Mouse (Mus musculus) spleen, adult 2 months (tissue): Measurements from ENCODE around the gene Prkn. TPM values are rescaled to one million over a fixed set of nuclear protein-coding genes. Genes with fewer than 3 reads are reported as not detected.
A peak's percentile ranks its signal among the peaks of the same experiment; 100 is the strongest.

Experiments
- DNase-seq, 2 experiments: peaks; one replicate each; pipeline versions ENCODE4 v3.0.0 to v3.0.0-alpha.2; 2012 to 2021; ENCODE audit warnings: low spot score in 2 of 2, low read depth in 1 of 2
- H3K27ac ChIP-seq: fragments of 200-500 bp; 2 replicates; pipeline ENCODE4 v1.5.1; 2012; ENCODE audit warnings: low read length, inconsistent platforms; ENCODE audit not compliant: insufficient read depth
- H3K27me3 ChIP-seq: fragments of 200-500 bp; 2 replicates; pipeline ENCODE4 v1.6.1; 2012; ENCODE audit warnings: mild to moderate bottlenecking, moderate library complexity, low read length, inconsistent platforms; ENCODE audit not compliant: control insufficient read depth, insufficient read depth
- H3K36me3 ChIP-seq: fragments of 200-500 bp; 2 replicates; pipeline ENCODE4 v1.6.1; 2012; ENCODE audit warnings: mild to moderate bottlenecking, low read length, inconsistent platforms; ENCODE audit not compliant: control insufficient read depth, insufficient read depth
- H3K4me1 ChIP-seq: fragments of 200-500 bp; 2 replicates; pipeline ENCODE4 v1.6.1; 2011; ENCODE audit warnings: inconsistent platforms; ENCODE audit not compliant: control insufficient read depth, insufficient read depth, insufficient read length
- H3K4me3 ChIP-seq: fragments of 200-500 bp; 2 replicates; pipeline ENCODE4 v1.5.1; 2011; ENCODE audit warnings: mild to moderate bottlenecking, inconsistent platforms; ENCODE audit not compliant: insufficient read depth, insufficient read length; ENCODE audit errors: extremely low read depth
- CTCF ChIP-seq: fragments of 200-500 bp; IDR thresholded peaks from 2 replicates; pipeline ENCODE4 v1.5.1; 2011; ENCODE audit warnings: mild to moderate bottlenecking, inconsistent platforms; ENCODE audit not compliant: insufficient read depth, insufficient read length, insufficient replicate concordance; ENCODE audit errors: extremely low read depth
- POLR2A ChIP-seq: fragments of 200-500 bp; IDR thresholded peaks from 2 replicates; pipeline ENCODE4 v1.6.1; 2011; ENCODE audit warnings: low read depth, low read length, inconsistent platforms
- WGBS: fragments of 180-500 bp; shearing (Covaris S2); methylation state at CpG from one replicate; pipeline ENCODE4 v1.1.7; 2018; 5-methylcytosine and 5-hydroxymethylcytosine counted together
- polyA plus RNA-seq: library from polyadenylated mRNA; depleted of rRNA; stranded (reverse); fragments of >200 nt; gene quantifications from 2 replicates; pipeline ENCODE4 v1.2.3, GENCODE M21; 2012; rRNA removed

Gene Prkn
- 0.53 and 0.72 TPM in 2 replicates for polyA plus RNA-seq

DNA sequence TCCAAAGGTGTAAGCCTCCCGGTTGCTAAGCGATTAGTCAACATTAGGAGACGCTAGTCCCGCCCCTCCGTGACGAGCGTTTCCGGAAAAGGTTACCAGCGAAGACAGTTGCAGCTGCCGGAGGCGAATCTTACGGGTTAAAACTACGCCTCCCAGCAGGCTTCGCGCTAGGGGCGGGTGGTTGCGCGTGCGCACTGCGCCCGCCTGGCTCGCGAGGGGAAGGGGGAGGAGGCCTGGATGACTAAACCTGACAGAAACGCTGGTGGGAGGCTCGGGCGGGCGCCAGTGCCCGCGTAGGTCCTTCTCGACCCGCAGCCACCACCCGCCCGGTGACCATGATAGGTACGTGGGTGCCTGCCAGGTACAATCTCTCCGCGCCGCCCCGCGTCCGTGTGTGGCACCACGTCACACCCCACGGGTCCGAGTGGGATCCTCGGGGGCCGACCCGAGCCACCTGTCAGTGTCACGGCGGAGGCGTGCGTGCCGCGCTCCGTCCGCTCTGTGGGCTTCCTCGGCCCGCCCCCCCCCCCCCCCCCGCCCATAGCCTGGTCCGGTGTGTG lies at the start of gene Prkn, which contains the start of gene Pacrg:
Prkn (plus strand) TSS at position 237 of the 560 bp plus-strand sequence.
Pacrg (minus strand) TSS at position 164 of the 560 bp plus-strand sequence.
- H3K27me3 ChIP-seq = no peaks in the 10 kb centered on the region
- TF ChIP-seq CTCF (no peak), POLR2A (no peak)
- H3K27ac ChIP-seq = no peak within 1 kb of the TSS
- peaks cover 3% of the 10 kb centered on the region; the same call in 1 of the 2 replicates for H3K4me1 ChIP-seq
- DNase-seq = peak; percentile 90 to 92
- peak within 1 kb of the TSS; percentile 79 for H3K4me3 ChIP-seq
- WGBS = under 1% methylated on average over 55 of the region's 58 CpGs
- no peaks in the 10 kb centered on the region for H3K36me3 ChIP-seq

DNA sequence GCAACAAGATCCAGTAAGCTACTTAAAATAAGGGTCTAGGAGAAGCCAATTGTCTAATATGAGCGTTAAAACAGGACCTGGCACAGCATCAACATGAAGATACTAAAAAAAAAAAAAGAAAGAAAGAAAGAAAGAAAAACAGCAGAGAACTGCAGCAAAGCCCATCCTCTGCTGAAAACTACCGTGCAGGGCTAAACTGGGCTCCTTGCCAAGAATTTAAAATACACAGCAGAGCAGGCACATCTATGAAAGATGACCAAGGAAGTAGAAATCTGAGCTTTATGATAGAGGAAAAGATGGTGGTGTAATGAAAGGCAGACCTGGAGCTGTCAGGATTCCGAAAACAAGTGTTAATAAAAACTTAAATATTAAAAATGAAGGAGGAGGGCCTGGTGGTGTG lies 48.5 kb upstream of the Prkn start:
- DNase-seq = no peak
- Histone ChIP-seq H3K27me3 (no peaks in the 10 kb centered on the region), H3K36me3 (no peaks in the 10 kb centered on the region), H3K4me3 (no peak overlapping the region), H3K4me1 (no peaks in the 10 kb centered on the region), H3K27ac (no peak overlapping the region)
- WGBS = 66% methylated on average over 3 of the region's 3 CpGs
- TF ChIP-seq CTCF = no peak
- TF ChIP-seq POLR2A = no peak

DNA sequence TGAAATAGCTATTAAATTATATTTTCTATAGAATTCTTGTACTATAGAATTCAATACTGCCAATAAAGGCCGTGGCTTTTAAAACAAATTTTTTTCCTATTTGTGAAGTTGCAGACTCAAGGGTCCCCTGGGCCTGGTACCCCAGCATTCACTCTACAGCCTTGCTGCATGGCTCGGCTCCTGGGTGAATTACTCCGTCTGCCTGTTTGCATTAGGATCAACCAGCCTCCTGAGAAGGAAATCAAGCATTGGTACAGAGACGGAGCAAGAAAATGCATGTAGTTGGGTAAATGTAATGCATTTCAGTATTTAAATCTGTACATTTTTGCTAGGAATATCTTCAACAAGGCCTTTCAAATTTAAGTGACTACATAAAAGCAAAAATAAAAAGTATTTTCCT lies 33.5 kb upstream of the Prkn start:
- no peak for TF ChIP-seq POLR2A
- TF ChIP-seq CTCF = no peak
- Histone ChIP-seq H3K27me3 (no peaks in the 10 kb centered on the region), H3K27ac (no peak overlapping the region), H3K4me1 (no peaks in the 10 kb centered on the region), H3K4me3 (no peak overlapping the region), H3K36me3 (no peaks in the 10 kb centered on the region)
- 90% methylated on average over 4 of the region's 4 CpGs for WGBS
- DNase-seq = no peak

DNA sequence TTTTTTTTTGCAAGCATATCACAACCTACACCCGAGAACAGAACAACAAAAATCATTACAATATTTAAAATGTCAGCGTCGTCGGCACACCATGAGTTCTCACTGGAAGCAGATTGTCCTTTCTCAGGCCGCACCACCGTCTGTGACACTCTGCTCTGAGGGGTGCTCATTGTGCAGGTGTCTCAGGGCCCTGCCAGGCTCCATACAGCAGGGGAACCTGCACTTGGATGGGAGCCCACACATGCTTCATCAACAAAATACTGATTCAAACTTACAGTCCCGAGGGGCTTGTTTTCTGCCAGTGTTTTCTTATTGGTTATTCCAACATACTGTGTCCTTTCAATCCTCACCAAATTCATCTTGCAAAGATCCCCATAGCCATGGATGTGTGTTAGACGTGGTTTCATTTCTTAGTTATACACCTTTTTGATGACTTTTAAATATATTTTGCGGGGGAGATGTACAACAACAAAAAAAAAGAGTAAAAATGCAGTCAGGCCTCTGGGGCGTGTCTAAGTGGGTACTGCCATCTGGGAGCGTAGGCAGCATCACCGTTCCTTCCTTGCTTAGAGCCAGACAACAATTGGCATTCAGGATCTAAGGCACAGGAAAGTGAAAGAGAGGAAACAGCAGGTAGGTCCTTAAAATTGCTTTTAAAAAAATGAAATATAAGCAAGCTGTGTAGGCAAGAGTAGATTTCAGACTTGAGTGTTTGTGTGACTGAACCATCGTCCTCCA lies 32.8 kb upstream of the Prkn start:
- 90% methylated on average over 13 of the region's 13 CpGs for WGBS
- Histone ChIP-seq H3K27ac (no peak overlapping the region), H3K27me3 (no peaks in the 10 kb centered on the region), H3K36me3 (no peaks in the 10 kb centered on the region), H3K4me1 (no peaks in the 10 kb centered on the region), H3K4me3 (no peak overlapping the region)
- no peak for DNase-seq
- TF ChIP-seq POLR2A (no peak), CTCF (no peak)

DNA sequence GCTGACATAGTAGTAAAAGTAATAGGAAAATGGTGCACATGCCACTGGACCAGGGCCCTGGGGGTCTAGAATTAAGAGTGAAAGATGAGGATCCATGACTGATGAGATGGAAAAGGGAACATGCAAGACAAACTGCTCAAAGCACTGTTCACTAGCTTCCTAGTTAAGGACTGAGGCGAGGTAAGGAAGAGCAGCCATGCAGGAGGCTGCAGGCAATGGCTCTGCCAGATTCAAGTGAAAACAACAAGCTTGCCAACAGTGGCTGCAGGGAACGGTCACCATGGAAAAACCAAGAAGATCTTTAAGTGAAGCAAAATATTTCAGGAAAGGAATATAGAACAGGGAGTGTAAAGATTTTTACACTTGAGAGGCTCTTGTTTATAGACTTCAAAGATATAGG lies 31.6 kb upstream of the Prkn start:
- H3K27me3 ChIP-seq = no peaks in the 10 kb centered on the region
- no peak overlapping the region for H3K27ac ChIP-seq
- no peak for DNase-seq
- 76% methylated on average over 2 of the region's 2 CpGs for WGBS
- H3K4me3 ChIP-seq = no peak overlapping the region
- TF ChIP-seq CTCF = no peak
- no peak for TF ChIP-seq POLR2A
- no peaks in the 10 kb centered on the region for H3K36me3 ChIP-seq
- no peaks in the 10 kb centered on the region for H3K4me1 ChIP-seq

DNA sequence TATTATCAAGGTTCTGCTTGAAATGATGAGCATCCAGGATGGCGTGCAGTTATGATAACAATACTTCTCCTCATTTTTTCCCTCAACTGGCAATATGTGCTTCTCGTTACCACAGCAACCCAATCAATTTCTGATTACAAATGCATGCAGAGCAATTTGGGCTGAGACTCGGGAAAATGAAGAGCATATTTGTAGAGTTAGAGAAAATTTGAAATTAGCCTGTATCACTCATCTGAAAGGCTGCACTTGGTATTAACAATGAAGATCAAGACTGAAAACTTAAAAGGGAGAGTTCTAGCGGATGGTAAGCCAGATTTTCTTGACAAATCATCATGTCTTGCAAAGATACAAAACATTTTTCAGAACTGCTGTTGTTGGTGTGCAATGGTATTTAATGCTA lies 21.2 kb upstream of the Prkn start:
- DNase-seq = no peak
- H3K27ac ChIP-seq = no peak overlapping the region
- no peak for TF ChIP-seq POLR2A
- no peak for TF ChIP-seq CTCF
- H3K4me1 ChIP-seq = no peaks in the 10 kb centered on the region
- 86% methylated on average over 4 of the region's 4 CpGs for WGBS
- no peak overlapping the region for H3K4me3 ChIP-seq
- H3K36me3 ChIP-seq = no peaks in the 10 kb centered on the region
- no peaks in the 10 kb centered on the region for H3K27me3 ChIP-seq

DNA sequence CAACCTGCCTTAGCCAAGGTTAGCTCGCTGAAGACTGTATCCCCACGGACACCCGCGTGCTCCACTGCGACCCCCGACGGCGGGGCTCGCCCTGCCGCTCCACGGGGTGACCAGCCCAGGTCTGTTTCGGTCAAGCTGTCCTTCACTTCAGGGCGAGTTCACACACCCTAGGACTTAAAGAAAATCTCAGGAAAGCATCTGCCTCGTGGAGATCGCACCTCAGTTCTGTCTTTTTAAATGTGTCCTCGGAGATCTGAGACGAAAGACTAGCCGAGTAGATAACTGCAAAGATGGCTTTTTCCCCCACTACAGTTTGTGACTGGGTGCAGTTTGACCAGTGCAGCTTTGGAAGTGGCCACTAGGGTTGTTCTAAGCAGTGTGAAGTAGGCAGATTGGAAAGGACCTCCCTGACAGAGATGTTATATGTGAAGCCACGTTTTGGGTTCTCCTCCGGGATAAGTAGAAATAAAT lies 582 bp downstream of the Prkn start:
- H3K27ac ChIP-seq = no peak overlapping the region
- DNase-seq = peak; percentile 21 to 22
- no peaks in the 10 kb centered on the region for H3K36me3 ChIP-seq
- H3K4me3 ChIP-seq = peak overlapping the region; percentile 47
- TF ChIP-seq CTCF = no peak
- TF ChIP-seq POLR2A = no peak
- H3K4me1 ChIP-seq = peaks cover 3% of the 10 kb centered on the region; the same call in 1 of the 2 replicates
- 4% methylated on average over 20 of the region's 20 CpGs for WGBS
- H3K27me3 ChIP-seq = no peaks in the 10 kb centered on the region
